Mouse (Mus musculus) layer of hippocampus, adult 2 months (tissue): ENCODE results near the gene Slc38a3. TPM values are rescaled to one million over a fixed set of nuclear protein-coding genes. Genes with fewer than 3 reads are reported as not detected.
A peak's percentile ranks its signal among the peaks of the same experiment; 100 is the strongest.

ENCODE experiments used
- DNase-seq, 2 experiments: peaks; one replicate each; pipeline ENCODE4 v3.0.0; 2022; ENCODE audit warnings: low spot score in 2 of 2
- H3K27ac ChIP-seq: fragments of 200-600 bp; 2 replicates; pipeline ENCODE4 v1.8.1; 2022
- H3K4me3 ChIP-seq: fragments of 200-600 bp; 2 replicates; pipeline ENCODE4 v1.8.1; 2022; ENCODE audit warnings: mild to moderate bottlenecking
- CTCF ChIP-seq: fragments of 200-600 bp; conservative IDR thresholded peaks from 2 replicates; pipeline ENCODE4 v1.8.1; 2022; ENCODE audit warnings: antibody characterized with exemption, mild to moderate bottlenecking, moderate library complexity
- total RNA-seq, 2 experiments: library from RNA; stranded (reverse); gene quantifications; 2 replicates each; pipeline ENCODE4 v1.2.3; 2021

Slc38a3 gene
- total RNA-seq, 2 experiments from 2014 or later, result 55.7 to 65.0 TPM

DNA sequence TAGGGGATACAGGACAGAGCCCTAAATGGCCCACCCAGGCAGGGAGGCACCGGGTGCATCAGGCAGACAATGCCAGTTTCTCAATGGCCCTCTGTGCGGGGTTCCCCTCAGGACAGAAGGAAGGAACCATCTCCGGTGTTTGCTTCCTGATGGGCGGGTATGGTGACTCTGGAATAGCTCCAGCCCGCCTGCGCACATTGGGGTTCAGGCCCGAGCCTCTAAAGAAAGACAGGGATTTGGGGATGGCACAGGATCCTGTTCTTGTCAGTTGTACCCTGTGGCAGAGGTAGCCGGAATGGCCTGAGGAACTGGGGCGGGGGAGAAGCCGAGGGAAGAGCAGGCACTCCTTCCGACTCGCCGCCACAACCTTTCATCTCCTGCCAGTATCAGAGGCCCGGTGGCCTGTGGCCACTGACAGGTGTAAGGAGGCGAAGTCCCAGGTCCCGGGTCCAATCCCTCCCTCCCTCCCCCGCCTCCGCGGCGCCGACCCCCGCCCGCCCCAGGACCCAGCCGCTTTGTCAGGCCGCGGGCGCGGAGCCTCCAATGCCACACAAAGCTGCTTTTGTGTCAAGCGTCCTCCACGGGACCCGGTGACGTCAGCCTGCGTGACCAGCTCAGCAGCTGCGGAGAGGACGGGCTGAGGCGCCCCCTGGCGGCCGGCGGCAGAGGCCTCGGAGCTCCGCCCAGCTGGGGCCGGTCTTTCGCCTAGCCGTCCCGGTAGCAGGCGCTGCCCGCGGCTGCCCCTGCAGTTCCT lies 57.0 kb downstream of the Slc38a3 start:
- Histone ChIP-seq H3K4me3 (peak overlapping the region; percentile 64), H3K27ac (peak overlapping the region; percentile 98)
- peak; percentile 83 for TF ChIP-seq CTCF
- DNase-seq, result peak; percentile 97 to 100

DNA sequence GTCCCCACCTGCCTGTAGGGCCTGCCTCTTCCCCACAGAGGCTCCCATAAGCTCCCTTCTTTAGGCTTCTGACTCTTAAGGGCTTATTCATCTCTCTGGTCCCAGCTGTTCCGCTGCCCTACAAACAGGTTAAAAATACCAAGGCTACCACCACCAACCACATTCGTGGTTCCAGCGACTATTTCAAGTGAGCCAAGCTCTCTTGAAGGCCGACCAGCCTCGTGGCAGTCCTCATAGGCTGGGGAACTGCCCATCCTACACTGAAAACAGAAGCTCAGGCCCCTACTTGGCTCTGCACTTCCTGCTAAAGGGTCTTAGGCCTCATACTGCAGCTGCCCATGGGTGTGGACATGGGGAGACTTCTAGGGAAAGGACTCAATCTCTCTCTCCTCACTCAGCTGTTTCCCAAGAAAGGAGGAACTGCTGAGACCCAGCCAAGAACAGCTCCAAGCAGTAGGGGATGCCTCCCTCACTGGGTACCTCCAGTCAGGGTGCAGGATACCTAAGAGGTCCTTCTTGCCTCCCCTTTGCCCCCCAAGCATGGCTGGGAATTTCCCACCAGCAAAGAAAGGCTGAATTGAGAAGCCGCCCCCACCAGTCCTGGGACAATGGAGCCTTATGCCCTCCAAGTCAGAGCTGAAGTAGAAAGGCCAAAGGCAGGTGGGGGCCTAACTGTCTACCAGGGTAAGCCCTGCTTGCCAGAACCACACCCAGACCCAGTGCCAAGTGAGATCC lies 57.7 kb downstream of the Slc38a3 start:
- H3K4me3 ChIP-seq, result peak overlapping the region; percentile 64
- peak overlapping the region; percentile 98 for H3K27ac ChIP-seq
- DNase-seq, result no peak
- TF ChIP-seq CTCF, result no peak

DNA sequence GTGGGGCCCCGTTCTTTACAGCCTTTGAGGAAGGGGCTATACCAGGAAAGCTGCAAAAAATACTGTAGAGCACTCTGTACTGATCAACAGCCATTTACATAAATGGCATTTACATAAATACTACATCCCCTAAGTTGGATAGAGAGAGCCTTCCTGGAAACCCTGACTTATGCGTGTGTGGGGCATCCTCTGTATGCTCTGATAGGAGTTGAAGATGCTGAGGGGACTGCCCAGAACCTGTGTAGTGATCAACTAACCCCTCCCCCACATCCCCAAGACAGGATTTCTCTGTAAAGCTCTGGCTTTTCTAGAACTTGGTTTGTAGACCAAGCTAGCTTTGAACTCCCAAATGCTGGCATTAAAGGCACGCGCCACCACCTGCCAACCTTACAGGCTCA lies 59.9 kb downstream of the Slc38a3 start:
- Histone ChIP-seq H3K27ac (no peak overlapping the region), H3K4me3 (no peak overlapping the region)
- no peak for TF ChIP-seq CTCF
- no peak for DNase-seq

DNA sequence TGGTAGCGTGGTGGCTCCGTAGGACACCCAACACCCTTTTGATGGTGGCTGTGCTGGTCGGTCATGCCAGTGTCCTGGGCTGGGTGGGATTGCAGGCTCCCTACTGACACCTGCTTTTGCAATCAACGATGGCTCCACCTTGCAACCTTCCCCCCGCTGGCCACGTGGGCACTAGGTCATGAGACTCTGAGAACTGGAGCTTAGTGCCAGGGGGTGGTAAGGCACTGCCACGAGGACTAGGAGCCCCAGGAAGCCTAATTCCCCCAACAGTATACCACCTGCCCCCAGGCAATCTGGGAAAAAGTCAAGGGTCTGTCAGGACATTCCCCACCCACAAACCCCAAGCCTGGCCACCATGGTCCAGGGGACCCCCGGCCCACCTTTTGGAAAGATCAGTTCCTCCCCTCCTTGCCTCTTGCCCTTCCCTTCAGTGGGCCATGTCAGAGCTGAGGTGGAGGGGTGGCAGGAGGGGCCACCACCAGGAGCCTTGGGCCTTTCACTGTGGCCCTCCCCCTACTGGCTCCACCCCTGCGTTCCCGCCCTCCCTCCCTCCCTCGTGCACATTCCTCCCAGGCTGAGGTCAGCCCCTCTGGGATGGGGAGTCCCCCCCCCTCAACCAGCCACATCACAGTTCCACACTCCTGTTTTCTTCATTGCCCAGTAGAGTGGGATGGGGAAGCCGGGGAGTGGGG lies 60.4 kb downstream of the Slc38a3 start, which contains the start of gene Sema3b:
Gene Sema3b (minus strand): TSS at position 489 of the 692 bp plus-strand sequence.
- Histone ChIP-seq H3K4me3 (no peak within 1 kb of the TSS), H3K27ac (no peak within 1 kb of the TSS)
- no peak for DNase-seq
- TF ChIP-seq CTCF, result no peak

GRCm38 (mm10) chr9:107607653-107608245 lies 61.6 kb downstream of the Slc38a3 start:
- TF ChIP-seq CTCF, result no peak
- H3K4me3 ChIP-seq, result no peak overlapping the region
- peak overlapping the region; percentile 36; the same call in 1 of the 2 replicates for H3K27ac ChIP-seq
- no peak for DNase-seq

- no peak overlapping the region for H3K4me3 ChIP-seq
- no peak for TF ChIP-seq CTCF
- no peak for DNase-seq
- H3K27ac ChIP-seq, result no peak overlapping the region
These were observed 62.3 kb downstream of the Slc38a3 start for GRCm38 (mm10) chr9:107607036-107607435.

- DNase-seq, result no peak
- no peak for TF ChIP-seq CTCF
- no peak overlapping the region for H3K27ac ChIP-seq
- H3K4me3 ChIP-seq, result no peak overlapping the region
These were observed 62.7 kb downstream of the Slc38a3 start for GRCm38 (mm10) chr9:107606591-107606990.

DNA sequence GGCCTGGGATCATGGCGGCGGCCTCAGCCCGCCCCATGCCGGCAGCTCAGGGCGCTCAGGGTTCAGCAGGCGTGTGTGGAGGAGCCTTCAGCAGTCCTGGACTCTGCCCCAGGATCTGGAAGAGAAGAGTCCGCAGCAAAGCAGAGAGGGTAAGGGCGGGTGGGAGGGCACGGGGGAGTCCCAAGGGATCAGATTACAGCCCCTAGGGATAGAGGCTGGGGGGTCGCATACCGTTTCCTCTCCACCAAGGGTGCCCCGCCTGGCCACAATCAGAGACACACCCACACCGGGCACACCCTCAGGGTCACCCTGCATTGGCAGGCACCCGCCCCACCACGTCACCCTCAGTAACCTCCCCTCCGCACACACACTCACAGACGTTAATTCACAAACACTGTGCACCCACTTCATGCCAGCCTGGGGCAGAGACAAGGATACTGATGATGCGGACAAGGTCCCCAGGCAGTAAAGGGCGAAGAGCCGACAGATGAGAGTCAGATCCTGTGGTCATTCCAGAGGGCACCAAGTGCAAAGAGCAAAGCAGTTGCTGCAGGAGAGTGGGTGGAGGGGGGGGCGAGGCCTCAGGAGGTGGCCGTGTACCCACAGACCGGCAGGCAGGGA lies 64.2 kb downstream of the Slc38a3 start:
- Histone ChIP-seq H3K4me3 (no peak overlapping the region), H3K27ac (no peak overlapping the region)
- no peak for DNase-seq
- no peak for TF ChIP-seq CTCF

GRCm38 (mm10) chr9:107603251-107603650 lies 66.1 kb downstream of the Slc38a3 start:
- no peak for TF ChIP-seq CTCF
- H3K27ac ChIP-seq, result no peak overlapping the region
- no peak for DNase-seq
- H3K4me3 ChIP-seq, result no peak overlapping the region

DNA sequence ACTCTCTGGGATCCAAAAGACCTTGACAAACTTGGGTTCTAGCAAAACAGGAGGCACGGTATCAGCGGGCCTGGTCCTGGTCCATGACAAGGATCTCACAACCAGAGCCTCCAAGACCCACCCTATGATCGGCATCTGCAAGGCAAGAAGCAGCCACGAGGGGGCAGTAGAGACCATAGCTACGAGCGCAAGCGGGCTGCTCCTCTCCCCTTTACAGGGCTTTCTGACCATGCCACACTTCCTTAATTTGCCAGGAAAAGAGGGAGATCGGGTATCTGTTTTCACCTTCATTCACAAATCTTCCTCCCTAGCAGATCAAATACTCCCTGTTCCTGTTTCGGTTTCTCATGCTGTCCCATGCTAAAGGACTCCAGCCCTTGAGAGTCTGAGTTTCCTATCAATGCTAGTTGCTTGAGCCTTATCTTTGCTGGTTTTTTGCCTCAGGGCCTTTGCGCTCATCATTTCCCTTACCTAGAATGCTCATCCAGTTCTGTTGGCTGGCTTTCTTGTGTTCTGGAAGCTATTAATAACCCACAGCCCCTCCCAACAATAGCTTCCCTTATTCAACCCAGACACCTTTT lies 67.2 kb downstream of the Slc38a3 start:
- TF ChIP-seq CTCF, result peak; percentile 99; the same call in 1 of the 2 replicates

GRCm38 (mm10) chr9:107601275-107601674 lies 68.1 kb downstream of the Slc38a3 start:
- TF ChIP-seq CTCF, result no peak
- no peak overlapping the region for H3K27ac ChIP-seq
- H3K4me3 ChIP-seq, result no peak overlapping the region
- no peak for DNase-seq

More for the DNA sequence above, 67.2 kb downstream of the Slc38a3 start:
- peak; percentile 81 to 96 for DNase-seq
- Histone ChIP-seq H3K27ac (peak overlapping the region; percentile 63; the same call in 1 of the 2 replicates), H3K4me3 (no peak overlapping the region)

GRCm38 (mm10) chr9:107600745-107601144 lies 68.6 kb downstream of the Slc38a3 start:
- no peak for DNase-seq
- peak; percentile 58 for TF ChIP-seq CTCF
- no peak overlapping the region for H3K4me3 ChIP-seq
- no peak overlapping the region for H3K27ac ChIP-seq

Other genes starting within 250 kb of the Slc38a3 start
- 10 to 100 TPM; 35.8 to 41.0 TPM for gene Tmem115, start 135.6 kb downstream of the Slc38a3 start, total RNA-seq
- gene Cyb561d2, start 127.3 kb downstream of the Slc38a3 start, total RNA-seq, result 10 to 100 TPM; 13.8 to 15.3 TPM
- gene Nprl2, start 127.3 kb downstream of the Slc38a3 start, total RNA-seq, result 10 to 100 TPM; 44.2 to 45.2 TPM
- gene Zmynd10, start 122.2 kb downstream of the Slc38a3 start, total RNA-seq, result 1 to 10 TPM; 4.7 to 5.7 TPM
- 10 to 100 TPM; 16.2 to 17.6 TPM for gene Rassf1, start 118.0 kb downstream of the Slc38a3 start, total RNA-seq
- 10 to 100 TPM; 77.2 to 83.1 TPM for gene Tusc2, start 106.3 kb downstream of the Slc38a3 start, total RNA-seq
- gene Hyal2, start 101.6 kb downstream of the Slc38a3 start, total RNA-seq, result 10 to 100 TPM; 11.5 to 16.9 TPM
- 1 to 10 TPM; 6.9 to 7.6 TPM for gene Hyal1, start 92.6 kb downstream of the Slc38a3 start, total RNA-seq
- gene Naa80, start 90.6 kb downstream of the Slc38a3 start, total RNA-seq, result 10 to 100 TPM; 10.9 to 12.6 TPM
- gene Hyal3, start 88.7 kb downstream of the Slc38a3 start, total RNA-seq, result 1 to 10 TPM; 2.0 to 2.1 TPM
- 10 to 100 TPM; 13.7 to 15.2 TPM for gene Ifrd2, start 81.9 kb downstream of the Slc38a3 start, total RNA-seq
- 1 to 10 TPM; 1.9 to 2.2 TPM for gene Sema3b, start 60.3 kb downstream of the Slc38a3 start, total RNA-seq
- gene Gnai2, start 34.2 kb downstream of the Slc38a3 start, total RNA-seq, result 100 to 1,000 TPM; 208 to 222 TPM
- gene Gnat1, start 10.2 kb upstream of the Slc38a3 start, total RNA-seq, result under 1 TPM in 1 of 2 experiments, not detected in 1; 0.17 TPM
- 1 to 10 TPM; 2.8 to 3.5 TPM for gene Sema3f, start 40.9 kb upstream of the Slc38a3 start, total RNA-seq
- 100 to 1,000 TPM; 141 to 159 TPM for gene Rbm5, start 101.5 kb upstream of the Slc38a3 start, total RNA-seq
- 10 to 100 TPM; 60.7 to 70.3 TPM for gene Rbm6, start 203.7 kb upstream of the Slc38a3 start, total RNA-seq
- gene Mon1a, start 218.6 kb upstream of the Slc38a3 start, total RNA-seq, result 10 to 100 TPM; 26.9 to 27.6 TPM
- gene Mst1r, start 237.3 kb upstream of the Slc38a3 start, total RNA-seq, result 1 to 10 TPM; 1.3 to 2.4 TPM